Mouse (Mus musculus): Measurements from ENCODE around the gene Kcnmb3. TPM values are rescaled to one million over a fixed set of nuclear protein-coding genes. Genes with fewer than 3 reads are reported as not detected.

Gene Kcnmb3
- polyA plus RNA-seq, 2 experiments, result not detected

DNA sequence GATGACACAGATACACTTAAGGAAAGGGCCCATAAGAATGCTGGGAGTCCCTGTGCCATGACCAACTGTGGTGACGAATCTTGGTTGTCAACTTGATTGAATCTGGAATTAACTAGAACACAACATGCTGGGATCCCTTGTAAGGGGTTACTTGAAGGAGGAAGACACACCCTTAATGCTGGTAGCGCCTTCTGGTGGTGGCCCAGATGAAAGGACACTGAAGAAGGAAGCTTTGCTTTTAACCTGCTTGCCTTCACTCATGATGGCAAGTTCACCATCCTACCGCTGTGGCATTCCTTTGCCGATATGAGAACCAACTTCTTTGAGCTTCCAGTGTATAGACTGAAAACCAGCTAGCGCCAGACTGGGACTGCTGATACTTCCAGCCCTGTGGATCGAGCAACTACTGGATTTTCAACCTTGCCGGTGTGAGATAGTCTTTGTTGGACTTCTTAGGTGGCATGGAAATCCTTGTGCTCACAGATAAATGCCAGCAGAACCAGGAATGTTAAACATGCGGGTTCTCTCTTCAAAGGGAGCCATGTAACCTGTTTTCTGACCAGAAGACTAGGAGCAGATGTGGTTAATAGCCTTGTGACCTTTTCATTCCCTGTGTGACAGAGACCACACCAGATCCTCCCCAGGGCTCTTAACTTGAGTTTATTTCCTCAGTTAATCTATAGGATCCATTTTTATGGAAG lies 2.5 kb upstream of the Kcnmb3 start:
- no peaks in the 10 kb centered on the region; a peak in 1 of 4 replicates for H3K4me1 ChIP-seq (replicated peaks; ENCODE audit: control insufficient read depth in 2 of 2, insufficient read depth in 2 of 2, low read length in 1 of 2)
- H3K9ac ChIP-seq (replicated peaks), result no peak overlapping the region
- ATAC-seq (ENCODE audit: insufficient read depth) (no peak), DNase-seq (ENCODE audit: low read depth in 3 of 3, low spot score in 3 of 3) (no peak)
- 69% methylated on average over 8 of the region's 8 CpGs for WGBS (ENCODE audit: insufficient replicate concordance)
- no peaks in the 10 kb centered on the region for H3K27me3 ChIP-seq (ENCODE audit: control insufficient read depth, insufficient read depth, low read length)
- H3K9me3 ChIP-seq (ENCODE audit: control insufficient read depth, low read length), result no peaks in the 10 kb centered on the region
- H3K36me3 ChIP-seq (replicated peaks; ENCODE audit: control insufficient read depth, insufficient read depth, low read depth), result no peaks in the 10 kb centered on the region
- no peak overlapping the region for H3K4me2 ChIP-seq (ENCODE audit: low read depth)
- H3K4me3 ChIP-seq (ENCODE audit: insufficient read depth in 1 of 2, low read depth in 2 of 2, low read length in 2 of 2), result no peak overlapping the region
- no peak overlapping the region for H3K27ac ChIP-seq
- TF ChIP-seq CTCF (IDR thresholded peaks at IDR 0.05; ENCODE audit: low read depth) (peak; percentile 41), EP300 (IDR thresholded peaks at IDR 0.05; ENCODE audit: low read depth) (no peak)

DNA sequence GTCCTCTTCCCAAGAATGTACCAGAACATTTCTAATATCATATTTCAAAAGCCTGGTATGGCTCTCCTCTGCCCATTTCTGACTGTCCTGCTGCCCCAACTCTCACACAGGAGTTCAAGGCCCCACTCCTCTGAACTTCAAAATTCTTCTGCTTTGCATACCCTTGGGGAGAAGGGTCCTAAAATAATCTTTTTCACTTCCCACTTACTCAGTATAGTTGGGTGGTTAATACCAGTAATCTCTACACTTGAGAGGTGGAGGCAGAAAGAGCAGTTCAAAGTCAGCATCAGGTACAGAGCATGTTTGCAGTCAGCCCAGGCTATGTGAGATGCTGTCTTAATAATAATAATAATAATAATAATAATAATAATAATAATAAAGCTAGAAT lies 1.1 kb downstream of the Kcnmb3 start:
- Histone ChIP-seq H3K4me2 (ENCODE audit: low read depth) (no peak overlapping the region), H3K27me3 (ENCODE audit: control insufficient read depth, insufficient read depth, low read length) (no peaks in the 10 kb centered on the region), H3K9me3 (ENCODE audit: control insufficient read depth, low read length) (no peaks in the 10 kb centered on the region), H3K4me1 (replicated peaks; ENCODE audit: control insufficient read depth in 2 of 2, insufficient read depth in 2 of 2, low read length in 1 of 2) (no peaks in the 10 kb centered on the region; a peak in 1 of 4 replicates), H3K27ac (no peak overlapping the region), H3K4me3 (ENCODE audit: insufficient read depth in 1 of 2, low read depth in 2 of 2, low read length in 2 of 2) (no peak overlapping the region), H3K36me3 (replicated peaks; ENCODE audit: control insufficient read depth, insufficient read depth, low read depth) (no peaks in the 10 kb centered on the region), H3K9ac (replicated peaks) (no peak overlapping the region)
- DNase-seq (ENCODE audit: low read depth in 3 of 3, low spot score in 3 of 3) (no peak), ATAC-seq (ENCODE audit: insufficient read depth) (no peak)
- TF ChIP-seq CTCF (IDR thresholded peaks at IDR 0.05; ENCODE audit: low read depth), result no peak
- TF ChIP-seq EP300 (IDR thresholded peaks at IDR 0.05; ENCODE audit: low read depth), result no peak

DNA sequence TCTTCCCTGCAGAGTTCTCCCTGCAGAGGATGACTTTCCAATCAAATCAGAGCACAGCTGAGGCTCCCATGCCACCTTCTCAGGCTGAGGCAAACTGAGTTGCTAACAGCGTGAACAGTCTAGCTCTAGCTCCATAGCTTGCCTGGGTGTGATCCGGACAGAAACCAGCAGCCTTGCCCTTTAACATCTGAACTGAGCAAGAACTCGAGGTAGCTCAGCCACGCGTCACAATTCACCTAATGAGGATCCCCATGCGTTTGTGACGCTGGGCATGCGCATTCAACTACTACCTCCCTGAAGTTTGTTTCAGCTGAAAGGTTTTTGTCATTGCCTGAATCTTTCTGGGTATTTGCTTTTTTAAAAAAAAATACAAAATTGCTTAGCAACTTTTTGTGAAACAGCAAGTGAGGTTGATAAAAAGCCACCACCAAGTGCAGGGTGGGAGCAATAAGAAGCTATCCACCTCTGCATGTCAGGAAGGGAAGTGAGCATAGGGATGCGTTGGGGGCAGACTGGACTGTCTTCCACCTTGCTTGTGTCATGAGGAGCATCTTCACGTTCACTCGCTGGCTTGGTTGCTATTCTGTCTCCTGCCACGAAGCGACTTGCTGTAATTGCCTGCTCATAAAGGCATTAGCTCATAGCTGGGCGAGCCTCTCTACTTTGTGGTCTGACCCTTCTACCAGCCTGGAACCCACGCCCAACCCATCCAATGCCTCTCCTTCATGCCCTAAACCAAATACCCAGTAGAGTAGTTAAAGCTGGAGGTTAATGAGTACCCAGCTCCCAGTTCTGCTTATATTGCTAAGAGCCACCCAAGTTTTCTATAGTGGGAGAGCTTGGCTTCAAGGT lies 1.7 kb downstream of the Kcnmb3 start:
- no peaks in the 10 kb centered on the region for H3K9me3 ChIP-seq (ENCODE audit: control insufficient read depth, low read length)
- no peak overlapping the region for H3K27ac ChIP-seq
- no peak overlapping the region for H3K9ac ChIP-seq (replicated peaks)
- H3K4me3 ChIP-seq (ENCODE audit: insufficient read depth in 1 of 2, low read depth in 2 of 2, low read length in 2 of 2), result no peak overlapping the region
- ATAC-seq (ENCODE audit: insufficient read depth) (no peak), DNase-seq (ENCODE audit: low read depth in 3 of 3, low spot score in 3 of 3) (no peak)
- no peaks in the 10 kb centered on the region; a peak in 1 of 4 replicates for H3K4me1 ChIP-seq (replicated peaks; ENCODE audit: control insufficient read depth in 2 of 2, insufficient read depth in 2 of 2, low read length in 1 of 2)
- H3K36me3 ChIP-seq (replicated peaks; ENCODE audit: control insufficient read depth, insufficient read depth, low read depth), result no peaks in the 10 kb centered on the region
- TF ChIP-seq EP300 (IDR thresholded peaks at IDR 0.05; ENCODE audit: low read depth), result no peak
- no peak for TF ChIP-seq CTCF (IDR thresholded peaks at IDR 0.05; ENCODE audit: low read depth)
- WGBS (ENCODE audit: insufficient replicate concordance), result 62% methylated on average over 15 of the region's 15 CpGs
- no peaks in the 10 kb centered on the region for H3K27me3 ChIP-seq (ENCODE audit: control insufficient read depth, insufficient read depth, low read length)
- H3K4me2 ChIP-seq (ENCODE audit: low read depth), result no peak overlapping the region

DNA sequence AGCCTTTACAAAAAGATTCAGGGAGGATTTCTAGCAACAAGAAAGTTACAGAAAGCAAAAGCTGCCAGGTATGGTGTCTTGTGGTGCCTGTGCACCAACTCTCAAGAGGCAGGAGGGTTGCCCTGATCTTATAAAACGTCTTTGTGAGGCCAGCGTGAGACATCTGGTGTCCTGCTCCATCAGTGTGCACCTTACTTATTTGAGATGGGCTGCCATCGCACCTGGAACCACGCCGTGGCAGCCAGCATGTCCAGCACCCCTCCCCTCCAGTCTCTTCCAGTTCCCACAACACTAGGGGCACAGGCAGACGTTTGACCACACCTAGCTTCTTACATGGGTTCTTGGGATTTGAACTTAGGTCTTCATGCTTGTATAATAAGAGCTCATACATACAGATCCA lies 3.9 kb downstream of the Kcnmb3 start:
- no peak overlapping the region for H3K27ac ChIP-seq
- no peaks in the 10 kb centered on the region for H3K27me3 ChIP-seq (ENCODE audit: control insufficient read depth, insufficient read depth, low read length)
- TF ChIP-seq CTCF (IDR thresholded peaks at IDR 0.05; ENCODE audit: low read depth) (no peak), EP300 (IDR thresholded peaks at IDR 0.05; ENCODE audit: low read depth) (no peak)
- DNase-seq (ENCODE audit: low read depth in 3 of 3, low spot score in 3 of 3), result no peak
- no peak overlapping the region for H3K4me2 ChIP-seq (ENCODE audit: low read depth)
- no peaks in the 10 kb centered on the region for H3K36me3 ChIP-seq (replicated peaks; ENCODE audit: control insufficient read depth, insufficient read depth, low read depth)
- H3K9ac ChIP-seq (replicated peaks), result no peak overlapping the region
- ATAC-seq (ENCODE audit: insufficient read depth), result no peak
- H3K9me3 ChIP-seq (ENCODE audit: control insufficient read depth, low read length), result no peaks in the 10 kb centered on the region
- H3K4me1 ChIP-seq (replicated peaks; ENCODE audit: control insufficient read depth in 2 of 2, insufficient read depth in 2 of 2, low read length in 1 of 2), result no peaks in the 10 kb centered on the region
- WGBS (ENCODE audit: insufficient replicate concordance), result 69% methylated on average over 6 of the region's 6 CpGs
- H3K4me3 ChIP-seq (ENCODE audit: insufficient read depth in 1 of 2, low read depth in 2 of 2, low read length in 2 of 2), result no peak overlapping the region

DNA sequence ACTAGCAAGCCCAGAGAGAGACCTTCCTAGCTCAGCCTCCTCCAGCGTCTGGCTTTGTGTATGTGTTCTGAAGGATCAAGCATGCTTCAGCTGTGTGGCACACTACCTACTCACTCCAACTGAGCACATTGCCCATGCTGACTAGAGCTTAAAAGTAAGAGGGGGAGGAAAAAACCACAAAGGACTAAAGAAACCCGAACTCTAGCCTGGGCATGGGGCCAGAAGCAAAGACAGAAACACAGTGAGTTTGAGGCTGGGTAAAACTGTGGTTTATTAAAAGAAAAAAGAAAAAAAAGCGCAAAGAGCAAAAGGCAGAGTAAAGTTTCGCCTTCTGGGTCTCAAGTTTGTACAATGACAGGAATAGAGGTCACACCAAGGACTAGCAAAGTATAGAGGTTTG lies 5.5 kb downstream of the Kcnmb3 start:
- no peaks in the 10 kb centered on the region for H3K27me3 ChIP-seq (ENCODE audit: control insufficient read depth, insufficient read depth, low read length)
- no peaks in the 10 kb centered on the region for H3K9me3 ChIP-seq (ENCODE audit: control insufficient read depth, low read length)
- no peaks in the 10 kb centered on the region for H3K36me3 ChIP-seq (replicated peaks; ENCODE audit: control insufficient read depth, insufficient read depth, low read depth)
- no peak overlapping the region for H3K4me2 ChIP-seq (ENCODE audit: low read depth)
- TF ChIP-seq CTCF (IDR thresholded peaks at IDR 0.05; ENCODE audit: low read depth) (no peak), EP300 (IDR thresholded peaks at IDR 0.05; ENCODE audit: low read depth) (no peak)
- H3K4me3 ChIP-seq (ENCODE audit: insufficient read depth in 1 of 2, low read depth in 2 of 2, low read length in 2 of 2), result no peak overlapping the region
- no peak overlapping the region for H3K27ac ChIP-seq
- DNase-seq (ENCODE audit: low read depth in 3 of 3, low spot score in 3 of 3) (no peak), ATAC-seq (ENCODE audit: insufficient read depth) (no peak)
- no peaks in the 10 kb centered on the region for H3K4me1 ChIP-seq (replicated peaks; ENCODE audit: control insufficient read depth in 2 of 2, insufficient read depth in 2 of 2, low read length in 1 of 2)
- no peak overlapping the region for H3K9ac ChIP-seq (replicated peaks)
- 50% methylated on average over 4 of the region's 4 CpGs for WGBS (ENCODE audit: insufficient replicate concordance)

Data from liver, embryonic 14.5 days (tissue).